Mouse (Mus musculus) adipose tissue, adult 10 weeks (tissue): ENCODE results near the gene Erg. TPM values are rescaled to one million over a fixed set of nuclear protein-coding genes. Genes with fewer than 3 reads are reported as not detected.

ENCODE experiments used
- polyA plus RNA-seq: library from polyadenylated mRNA; stranded (reverse); fragments of 350-450 nt; fragmentation: Illumina TruSeq; extraction: RNeasy Lipid Tissue Mini Kit (QIAGEN cat#74804); gene quantifications from one replicate; pipeline ENCODE4 v1.2.3, GENCODE M21; 2014; ENCODE audit warnings: low read depth, low replicate concordance

Gene Erg
- polyA plus RNA-seq, result 11.2 TPM

DNA sequence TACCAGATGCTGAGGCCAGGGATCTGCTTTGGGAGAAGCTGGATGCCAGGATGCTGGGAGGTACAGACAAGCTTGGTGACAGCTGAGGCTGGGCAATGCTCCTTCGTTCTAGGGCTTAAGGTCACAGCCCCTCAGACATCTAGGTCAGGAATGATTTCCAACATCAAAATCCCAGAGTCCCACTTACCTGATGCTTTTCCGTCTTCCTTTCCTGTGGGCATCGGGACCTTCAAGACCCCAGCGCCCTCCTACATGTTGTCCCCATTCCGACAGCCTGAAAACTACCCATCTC lies at the start of gene Erg:
Gene Erg, minus strand, starts transcription at position 283 of the 292 bp plus-strand sequence.

Other genes starting within 250 kb of the Erg start
- 30.1 TPM for gene Ets2, start 115.5 kb upstream of the Erg start, polyA plus RNA-seq